Mouse (Mus musculus) testis, adult 2 months (tissue): ENCODE measurements around the gene Srek1.

Source experiments
- CTCF ChIP-seq: fragments of 200-500 bp; IDR thresholded peaks from 2 replicates; pipeline ENCODE4 v1.5.1; 2012; ENCODE audit warnings: low read depth, mild to moderate bottlenecking, inconsistent platforms, low read length, moderate library complexity; ENCODE audit not compliant: control insufficient read depth, insufficient read depth, insufficient replicate concordance
- POLR2A ChIP-seq: fragments of 200-500 bp; IDR thresholded peaks from 2 replicates; pipeline ENCODE4 v1.6.1; 2012; ENCODE audit warnings: low read depth, mild to moderate bottlenecking, inconsistent platforms, low read length, moderate library complexity; ENCODE audit not compliant: control insufficient read depth

DNA sequence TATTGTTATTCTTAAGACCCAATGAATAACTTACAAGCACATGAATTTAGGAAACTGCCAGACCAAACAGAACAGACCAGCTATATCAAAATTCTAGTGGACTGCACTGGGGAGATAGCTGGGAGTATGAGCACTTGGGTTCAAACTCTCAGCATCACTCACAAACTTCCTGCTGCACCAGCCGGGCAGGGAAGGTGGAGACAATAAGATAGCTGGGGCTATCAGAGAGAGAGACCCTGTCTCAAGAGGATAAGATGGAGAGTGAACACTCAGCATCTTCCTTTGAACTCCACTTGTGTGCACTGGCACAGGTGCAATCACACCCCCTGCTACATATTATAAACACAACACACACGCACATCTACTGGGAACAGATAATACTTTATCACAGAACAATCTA is 47.5 kb downstream of the Srek1 start:
- TF ChIP-seq CTCF (no peak), POLR2A (no peak)
